Mouse (Mus musculus): ENCODE results near the gene Lclat1. TPM values are rescaled to one million over a fixed set of nuclear protein-coding genes. Genes with fewer than 3 reads are reported as not detected.
"Not testable (repeated sequence)": the region's sequence is repeated elsewhere in the genome, so short reads cannot be mapped to it uniquely, and the experiment has no call there.

The Lclat1 gene
- polyA plus RNA-seq, 1 experiment from 2014 or later, result 54.6 TPM

GRCm38 (mm10) chr17:73142029-73142428 lies 34.2 kb downstream of the Lclat1 start:
- Histone ChIP-seq H3K27ac (replicated peaks in 1 of 2; ENCODE audit: control insufficient read depth in 1 of 2, insufficient read depth in 1 of 2, low read depth in 2 of 2, low read length in 2 of 2) (no peak overlapping the region), H3K9me3 (ENCODE audit: control insufficient read depth, low read length) (no peaks in the 10 kb centered on the region), H3K9ac (ENCODE audit: low read length) (no peak overlapping the region), H3K36me3 (ENCODE audit: control insufficient read depth, insufficient read depth, low read length) (no peaks in the 10 kb centered on the region), H3K27me3 (ENCODE audit: control insufficient read depth, insufficient read depth, low read length) (no peaks in the 10 kb centered on the region), H3K4me2 (ENCODE audit: low read length) (no peak overlapping the region), H3K4me3 (ENCODE audit: control insufficient read depth in 1 of 2, insufficient read depth in 1 of 2, low read depth in 1 of 2, low read length in 2 of 2) (no peak overlapping the region), H3K4me1 (ENCODE audit: control insufficient read depth in 2 of 2, insufficient read depth in 2 of 2, low read length in 2 of 2) (peaks cover 2 to 9% of the 10 kb centered on the region in 2 experiments; a peak in 3 of 4 replicates)
- ATAC-seq (ENCODE audit: insufficient number of reproducible peaks, insufficient read depth, low FRiP score, low read depth), result no peak
- 74% methylated on average over 4 of the region's 4 CpGs for WGBS

- H3K27ac ChIP-seq (replicated peaks in 1 of 2; ENCODE audit: control insufficient read depth in 1 of 2, insufficient read depth in 1 of 2, low read depth in 2 of 2, low read length in 2 of 2), result peak overlapping the region in 1 of 2 experiments; percentile 6; a peak in 1 of 4 replicates
- 4% methylated on average over 2 of the region's 2 CpGs for WGBS
These were observed 34.7 kb downstream of the Lclat1 start for GRCm38 (mm10) chr17:73142445-73142844.

GRCm38 (mm10) chr17:73145426-73145825 lies 37.6 kb downstream of the Lclat1 start:
- Histone ChIP-seq H3K27me3 (ENCODE audit: control insufficient read depth, insufficient read depth, low read length) (no peaks in the 10 kb centered on the region), H3K4me3 (ENCODE audit: control insufficient read depth in 1 of 2, insufficient read depth in 1 of 2, low read depth in 1 of 2, low read length in 2 of 2) (no peak overlapping the region), H3K4me1 (ENCODE audit: control insufficient read depth in 2 of 2, insufficient read depth in 2 of 2, low read length in 2 of 2) (peaks cover 2 to 17% of the 10 kb centered on the region in 2 experiments; a peak in 3 of 4 replicates), H3K9me3 (ENCODE audit: control insufficient read depth, low read length) (no peaks in the 10 kb centered on the region), H3K36me3 (ENCODE audit: control insufficient read depth, insufficient read depth, low read length) (no peaks in the 10 kb centered on the region), H3K4me2 (ENCODE audit: low read length) (no peak overlapping the region), H3K27ac (replicated peaks in 1 of 2; ENCODE audit: control insufficient read depth in 1 of 2, insufficient read depth in 1 of 2, low read depth in 2 of 2, low read length in 2 of 2) (no peak overlapping the region), H3K9ac (ENCODE audit: low read length) (no peak overlapping the region)
- ATAC-seq (ENCODE audit: insufficient number of reproducible peaks, insufficient read depth, low FRiP score, low read depth), result no peak
- 91% methylated on average over 2 of the region's 2 CpGs for WGBS

More at GRCm38 (mm10) chr17:73142445-73142844, 34.7 kb downstream of the Lclat1 start:
- no peaks in the 10 kb centered on the region for H3K27me3 ChIP-seq (ENCODE audit: control insufficient read depth, insufficient read depth, low read length)
- H3K4me2 ChIP-seq (ENCODE audit: low read length), result no peak overlapping the region
- no peak overlapping the region for H3K4me3 ChIP-seq (ENCODE audit: control insufficient read depth in 1 of 2, insufficient read depth in 1 of 2, low read depth in 1 of 2, low read length in 2 of 2)
- no peak overlapping the region for H3K9ac ChIP-seq (ENCODE audit: low read length)
- no peaks in the 10 kb centered on the region for H3K9me3 ChIP-seq (ENCODE audit: control insufficient read depth, low read length)
- ATAC-seq (ENCODE audit: insufficient number of reproducible peaks, insufficient read depth, low FRiP score, low read depth), result no peak
- no peaks in the 10 kb centered on the region for H3K36me3 ChIP-seq (ENCODE audit: control insufficient read depth, insufficient read depth, low read length)
- peaks cover 2 to 9% of the 10 kb centered on the region in 2 experiments; a peak in 3 of 4 replicates for H3K4me1 ChIP-seq (ENCODE audit: control insufficient read depth in 2 of 2, insufficient read depth in 2 of 2, low read length in 2 of 2)

GRCm38 (mm10) chr17:73148607-73149006 lies 40.8 kb downstream of the Lclat1 start:
- Histone ChIP-seq H3K9ac (ENCODE audit: low read length) (no peak overlapping the region), H3K4me1 (ENCODE audit: control insufficient read depth in 2 of 2, insufficient read depth in 2 of 2, low read length in 2 of 2) (peaks cover 0 to 8% of the 10 kb centered on the region in 2 experiments; a peak in 2 of 4 replicates), H3K27me3 (ENCODE audit: control insufficient read depth, insufficient read depth, low read length) (no peaks in the 10 kb centered on the region), H3K9me3 (ENCODE audit: control insufficient read depth, low read length) (no peaks in the 10 kb centered on the region), H3K36me3 (ENCODE audit: control insufficient read depth, insufficient read depth, low read length) (no peaks in the 10 kb centered on the region), H3K4me2 (ENCODE audit: low read length) (no peak overlapping the region), H3K27ac (replicated peaks in 1 of 2; ENCODE audit: control insufficient read depth in 1 of 2, insufficient read depth in 1 of 2, low read depth in 2 of 2, low read length in 2 of 2) (no peak overlapping the region), H3K4me3 (ENCODE audit: control insufficient read depth in 1 of 2, insufficient read depth in 1 of 2, low read depth in 1 of 2, low read length in 2 of 2) (no peak overlapping the region)
- ATAC-seq (ENCODE audit: insufficient number of reproducible peaks, insufficient read depth, low FRiP score, low read depth), result no peak
- WGBS, result 87% methylated on average over 2 of the region's 2 CpGs

- ATAC-seq (ENCODE audit: insufficient number of reproducible peaks, insufficient read depth, low FRiP score, low read depth); H3K4me1 ChIP-seq (ENCODE audit: control insufficient read depth in 2 of 2, insufficient read depth in 2 of 2, low read length in 2 of 2); H3K9me3 ChIP-seq (ENCODE audit: control insufficient read depth, low read length); H3K4me2 ChIP-seq (ENCODE audit: low read length); H3K4me3 ChIP-seq (ENCODE audit: control insufficient read depth in 1 of 2, insufficient read depth in 1 of 2, low read depth in 1 of 2, low read length in 2 of 2); H3K27me3 ChIP-seq (ENCODE audit: control insufficient read depth, insufficient read depth, low read length); H3K27ac ChIP-seq (replicated peaks in 1 of 2; ENCODE audit: control insufficient read depth in 1 of 2, insufficient read depth in 1 of 2, low read depth in 2 of 2, low read length in 2 of 2); H3K9ac ChIP-seq (ENCODE audit: low read length); H3K36me3 ChIP-seq (ENCODE audit: control insufficient read depth, insufficient read depth, low read length): not testable (repeated sequence)
- 89% methylated on average over 3 of the region's 3 CpGs for WGBS
These were observed 45.2 kb downstream of the Lclat1 start for GRCm38 (mm10) chr17:73152790-73153525.

- no peak overlapping the region for H3K4me2 ChIP-seq (ENCODE audit: low read length)
- no peaks in the 10 kb centered on the region for H3K27me3 ChIP-seq (ENCODE audit: control insufficient read depth, insufficient read depth, low read length)
- 75% methylated on average over 2 of the region's 2 CpGs for WGBS
- no peak overlapping the region for H3K27ac ChIP-seq (replicated peaks in 1 of 2; ENCODE audit: control insufficient read depth in 1 of 2, insufficient read depth in 1 of 2, low read depth in 2 of 2, low read length in 2 of 2)
- no peaks in the 10 kb centered on the region for H3K36me3 ChIP-seq (ENCODE audit: control insufficient read depth, insufficient read depth, low read length)
- no peak overlapping the region for H3K4me3 ChIP-seq (ENCODE audit: control insufficient read depth in 1 of 2, insufficient read depth in 1 of 2, low read depth in 1 of 2, low read length in 2 of 2)
- H3K9me3 ChIP-seq (ENCODE audit: control insufficient read depth, low read length), result no peaks in the 10 kb centered on the region
- ATAC-seq (ENCODE audit: insufficient number of reproducible peaks, insufficient read depth, low FRiP score, low read depth), result no peak
- H3K9ac ChIP-seq (ENCODE audit: low read length), result no peak overlapping the region
- peaks cover 0 to 6% of the 10 kb centered on the region in 2 experiments; a peak in 1 of 4 replicates for H3K4me1 ChIP-seq (ENCODE audit: control insufficient read depth in 2 of 2, insufficient read depth in 2 of 2, low read length in 2 of 2)
These were observed 45.9 kb downstream of the Lclat1 start for GRCm38 (mm10) chr17:73153672-73154071.

GRCm38 (mm10) chr17:73156606-73157005 lies 48.8 kb downstream of the Lclat1 start:
- Histone ChIP-seq H3K4me3 (ENCODE audit: control insufficient read depth in 1 of 2, insufficient read depth in 1 of 2, low read depth in 1 of 2, low read length in 2 of 2) (no peak overlapping the region), H3K4me1 (ENCODE audit: control insufficient read depth in 2 of 2, insufficient read depth in 2 of 2, low read length in 2 of 2) (peaks cover 0 to 11% of the 10 kb centered on the region in 2 experiments; a peak in 2 of 4 replicates), H3K9ac (ENCODE audit: low read length) (no peak overlapping the region), H3K36me3 (ENCODE audit: control insufficient read depth, insufficient read depth, low read length) (no peaks in the 10 kb centered on the region), H3K27me3 (ENCODE audit: control insufficient read depth, insufficient read depth, low read length) (no peaks in the 10 kb centered on the region), H3K9me3 (ENCODE audit: control insufficient read depth, low read length) (no peaks in the 10 kb centered on the region), H3K27ac (replicated peaks in 1 of 2; ENCODE audit: control insufficient read depth in 1 of 2, insufficient read depth in 1 of 2, low read depth in 2 of 2, low read length in 2 of 2) (no peak overlapping the region), H3K4me2 (ENCODE audit: low read length) (no peak overlapping the region)
- WGBS, result 95% methylated on average over 1 of the region's 1 CpGs
- no peak for ATAC-seq (ENCODE audit: insufficient number of reproducible peaks, insufficient read depth, low FRiP score, low read depth)

Data from heart, embryonic 14.5 days (tissue).